Mouse (Mus musculus) stomach, adult 2 months (tissue): ENCODE results near the gene Ficd. TPM values are rescaled to one million over a fixed set of nuclear protein-coding genes. Genes with fewer than 3 reads are reported as not detected.

Source experiments
- polyA plus RNA-seq: library from polyadenylated mRNA; depleted of rRNA; stranded (reverse); fragments of >200 nt; gene quantifications from 2 replicates; pipeline ENCODE4 v1.2.3, GENCODE M21; 2012; rRNA removed

Gene Ficd
- polyA plus RNA-seq = 2.7 and 3.1 TPM in 2 replicates

DNA sequence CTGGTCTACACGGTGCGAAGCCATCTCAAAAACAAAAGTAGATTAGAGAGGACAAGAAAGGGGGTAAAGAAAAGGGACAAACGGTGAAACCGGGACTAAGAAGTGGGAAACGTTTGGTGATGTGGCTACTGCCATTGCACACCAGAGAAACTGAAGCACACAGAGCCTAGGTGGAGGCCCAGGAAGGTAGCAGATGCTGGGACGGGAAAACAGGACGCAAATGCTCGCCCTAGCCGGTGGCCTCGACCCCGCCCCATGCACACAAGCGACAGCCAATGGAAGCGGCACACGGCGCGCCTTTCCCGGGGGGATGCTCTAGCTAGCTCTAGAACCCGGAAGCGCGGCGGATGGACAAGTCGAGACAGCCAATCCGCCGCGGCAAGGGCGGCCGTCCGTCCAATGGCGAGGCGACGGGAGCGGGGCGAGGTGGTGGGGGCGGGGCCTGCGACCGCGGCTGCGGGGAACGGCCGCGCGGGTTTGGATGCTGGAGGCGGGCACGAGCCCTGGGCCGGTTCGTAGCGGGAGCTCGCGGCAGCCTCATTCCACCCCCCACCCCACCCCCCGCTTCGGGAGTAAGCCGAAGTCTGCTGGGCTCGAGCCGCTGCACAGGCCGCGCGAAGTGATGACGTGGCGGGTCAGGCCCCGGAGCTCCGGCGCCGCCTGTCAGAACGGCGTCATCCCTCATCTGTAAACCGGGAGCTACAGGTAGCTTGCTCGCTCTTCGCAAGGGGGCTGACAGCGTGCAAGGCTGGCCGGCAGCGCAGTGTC lies at the start of gene Ficd:
Gene Ficd (plus strand): TSS at position 459 of the 768 bp plus-strand sequence.

DNA sequence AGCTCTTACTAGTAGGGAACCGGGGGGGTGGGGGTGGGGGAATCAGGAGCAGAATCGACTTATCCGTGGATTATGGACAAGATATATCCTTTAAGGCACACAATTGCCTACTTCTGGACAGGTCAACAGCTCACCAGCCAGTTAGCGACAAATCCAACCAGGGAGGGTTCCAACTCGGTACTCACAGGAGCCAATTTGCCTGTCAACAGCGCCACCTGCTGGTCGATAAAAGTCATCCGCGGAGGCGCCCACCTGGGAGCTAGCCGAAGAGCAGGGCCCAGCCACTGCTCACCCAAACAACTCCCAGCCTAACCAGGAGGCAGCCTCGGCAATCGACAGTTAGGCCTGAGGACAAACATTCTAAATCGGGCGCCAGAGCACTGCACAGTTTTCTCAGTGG lies 11.2 kb upstream of the Ficd start, which contains the start of gene 1700069L16Rik:
Gene 1700069L16Rik (minus strand): TSS at position 327 of the 400 bp plus-strand sequence.

DNA sequence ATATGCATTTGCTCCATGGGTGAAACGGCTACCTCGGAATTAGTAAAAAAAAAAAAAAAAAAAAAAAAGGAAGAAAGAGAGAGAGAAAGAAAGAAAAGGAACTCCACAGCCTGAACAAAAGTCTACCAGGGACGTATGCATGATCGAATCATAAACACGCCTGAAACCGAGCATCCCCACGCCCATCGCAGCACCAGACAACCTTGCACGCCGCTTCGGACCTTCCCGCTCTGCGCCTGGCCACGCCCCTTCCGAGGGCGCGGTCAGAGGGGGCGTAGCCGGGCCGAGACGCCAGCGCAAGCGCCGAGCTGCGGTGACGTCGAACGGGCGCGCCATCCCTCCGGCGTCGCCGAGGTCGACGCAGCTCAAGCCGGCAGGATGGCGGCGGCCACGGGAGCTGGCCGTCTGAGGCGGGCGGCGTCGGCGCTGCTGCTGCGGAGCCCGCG lies 36.9 kb downstream of the Ficd start, which contains the start of the genes Sart3 and Iscu:
Gene Sart3 (minus strand): TSS at position 61 of the 446 bp plus-strand sequence.
Gene Iscu (plus strand): TSS at position 299 of the 446 bp plus-strand sequence.

Other genes with a start within 250 kb of the Ficd start
- gene Wscd2, start 245.5 kb upstream of the Ficd start, polyA plus RNA-seq = 9.9 and 14.6 TPM in 2 replicates
- 9.6 and 11.5 TPM in 2 replicates for gene Cmklr1, start 85.4 kb upstream of the Ficd start, polyA plus RNA-seq
- not detected in 2 replicates for gene 1700069L16Rik, start 11.0 kb upstream of the Ficd start, polyA plus RNA-seq
- 5.0 and 6.0 TPM in 2 replicates for gene Sart3, start 36.7 kb downstream of the Ficd start, polyA plus RNA-seq
- gene Iscu, start 36.9 kb downstream of the Ficd start, polyA plus RNA-seq = 31.9 and 32.7 TPM in 2 replicates
- gene Tmem119, start 64.7 kb downstream of the Ficd start, polyA plus RNA-seq = 7.8 and 12.2 TPM in 2 replicates
- gene Selplg, start 96.8 kb downstream of the Ficd start, polyA plus RNA-seq = 8.2 and 12.8 TPM in 2 replicates
- gene Coro1c, start 173.0 kb downstream of the Ficd start, polyA plus RNA-seq = 39.2 and 44.7 TPM in 2 replicates